8 mouse cellular contexts compared by ENCODE assay signal in the genomic region with DNA sequence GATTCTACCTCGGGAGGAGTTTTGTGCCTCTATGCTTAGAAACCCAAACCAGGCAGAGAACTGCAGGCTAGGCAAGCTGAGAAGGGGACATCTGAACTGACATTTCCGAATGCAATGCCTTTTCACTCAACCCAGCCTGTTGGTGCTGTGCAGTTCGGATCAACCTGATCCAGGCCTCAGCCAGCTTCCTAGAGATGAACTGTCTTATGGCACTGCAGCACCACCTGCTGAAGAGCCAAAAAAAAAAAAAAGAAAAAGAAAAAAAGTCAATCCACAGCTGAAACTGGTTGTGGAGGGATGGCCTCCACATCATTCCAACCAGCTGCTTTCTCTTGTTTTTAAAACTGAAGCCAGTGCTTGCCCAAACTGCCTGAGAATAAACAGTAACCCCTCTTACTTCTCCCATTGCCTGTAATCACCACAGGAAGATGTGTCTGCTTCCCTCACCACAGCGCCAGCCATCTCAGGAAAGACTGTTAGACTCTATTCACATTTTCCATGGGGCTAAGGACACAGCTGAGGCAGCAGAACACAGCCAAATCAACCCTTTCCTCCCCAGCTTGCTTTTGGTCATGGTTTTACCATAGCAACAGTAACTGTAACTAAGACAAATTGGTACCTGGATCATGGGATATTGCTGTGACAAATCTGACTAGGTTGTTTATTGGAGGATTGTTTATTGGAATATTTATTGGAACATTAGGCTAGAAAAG.
DNase-seq lines count a peak whose midpoint lies in the region; ATAC-seq lines count a peak whose summit lies in the region.
"Had no signal": no experiment of that assay in that cellular context is flagged by ENCODE, and none has a peak within 500 bp of the region (broad histone marks: within the 10 kb centered on the region; RNA-seq: fewer than 3 reads in every experiment).

No protein-coding gene starts in this region.

- H3K36me3 ChIP-seq in lung, embryonic 16.5 days (ENCODE audit: control insufficient read depth, insufficient read depth, low read length) = no peaks in the 10 kb centered on the region
- H3K36me3 ChIP-seq in hindbrain, embryonic 16.5 days (ENCODE audit: control insufficient read depth, insufficient read depth, low read length) = no peaks in the 10 kb centered on the region

- 43% methylated on average over 4 of the region's 4 CpGs for WGBS in lung, embryonic 16.5 days
- WGBS in hindbrain, embryonic 16.5 days = 65% methylated on average over 4 of the region's 4 CpGs

- ATAC-seq in lung, embryonic 16.5 days (ENCODE audit: low read depth) = no peak
- ATAC-seq in activated CD4-positive, CD25-positive, alpha-beta regulatory T cell, adult 4 months = peak; percentile 24
- peak; percentile 50 for ATAC-seq in granulocyte monocyte progenitor cell, adult 5-6 weeks (replicated peaks; ENCODE audit: poor library complexity, severe bottlenecking)
- no peak for ATAC-seq in hindbrain, embryonic 16.5 days

- H3K4me2 ChIP-seq in lung, embryonic 16.5 days (ENCODE audit: low read depth, low read length) = no peak overlapping the region
- H3K4me2 ChIP-seq in hindbrain, embryonic 16.5 days (ENCODE audit: low read length) = no peak overlapping the region

- H3K4me3 ChIP-seq in lung, embryonic 16.5 days (ENCODE audit: low read length) = no peak overlapping the region
- no peak overlapping the region for H3K4me3 ChIP-seq in hindbrain, embryonic 16.5 days (ENCODE audit: low read length)
- H3K4me3 ChIP-seq: left cerebral cortex, adult 2 months had no signal

- no peak overlapping the region for H3K9ac ChIP-seq in lung, embryonic 16.5 days (ENCODE audit: low read length)
- H3K9ac ChIP-seq in hindbrain, embryonic 16.5 days (ENCODE audit: low read depth, low read length) = no peak overlapping the region

- H3K9me3 ChIP-seq in lung, embryonic 16.5 days (ENCODE audit: control insufficient read depth, low read length) = no peaks in the 10 kb centered on the region
- H3K9me3 ChIP-seq in hindbrain, embryonic 16.5 days (ENCODE audit: control insufficient read depth, low read length) = no peaks in the 10 kb centered on the region

- H3K27ac ChIP-seq in lung, embryonic 16.5 days (ENCODE audit: low read length) = peak overlapping the region; percentile 8; the same call in 1 of the 2 replicates
- no peak overlapping the region for H3K27ac ChIP-seq in hindbrain, embryonic 16.5 days (ENCODE audit: low read depth, low read length)
- H3K27ac ChIP-seq: left cerebral cortex, adult 2 months had no signal

- H3K4me1 ChIP-seq in lung, embryonic 16.5 days (replicated peaks; ENCODE audit: control insufficient read depth, insufficient read depth, low read length) = 0 out of 2 replicates have a peak, but pooled peaks cover 2% of the 10 kb centered on the region
- no peaks in the 10 kb centered on the region for H3K4me1 ChIP-seq in hindbrain, embryonic 16.5 days (ENCODE audit: control insufficient read depth, insufficient read depth, low read depth, low read length)

- no peak for DNase-seq in lung, postnatal 14 days
- DNase-seq in naive thymus-derived CD4-positive, alpha-beta T cell, adult 2 months (ENCODE audit: low read depth) = peak; percentile 26
- no peak for DNase-seq in layer of hippocampus, adult 9-11 months

- H3K27me3 ChIP-seq in lung, embryonic 16.5 days (ENCODE audit: control insufficient read depth, insufficient read depth, low read depth, low read length) = no peaks in the 10 kb centered on the region
- no peaks in the 10 kb centered on the region for H3K27me3 ChIP-seq in hindbrain, embryonic 16.5 days (replicated peaks; ENCODE audit: control insufficient read depth, insufficient read depth, low read length)

Comparison
In these comparisons a context has a peak if more than half of its experiments do, and no peak if none do; other contexts are left out.
1. ATAC-seq: peak in activated CD4-positive, CD25-positive, alpha-beta regulatory T cell, adult 4 months (single experiment) and granulocyte monocyte progenitor cell, adult 5-6 weeks (single experiment); none in lung, embryonic 16.5 days (single experiment) and hindbrain, embryonic 16.5 days (single experiment).